Mouse (Mus musculus): ENCODE data around the gene Gsc2. TPM values are rescaled to one million over a fixed set of nuclear protein-coding genes. Genes with fewer than 3 reads are reported as not detected.

Gsc2 gene
- total and polyA plus RNA-seq, 3 experiments = not detected

DNA sequence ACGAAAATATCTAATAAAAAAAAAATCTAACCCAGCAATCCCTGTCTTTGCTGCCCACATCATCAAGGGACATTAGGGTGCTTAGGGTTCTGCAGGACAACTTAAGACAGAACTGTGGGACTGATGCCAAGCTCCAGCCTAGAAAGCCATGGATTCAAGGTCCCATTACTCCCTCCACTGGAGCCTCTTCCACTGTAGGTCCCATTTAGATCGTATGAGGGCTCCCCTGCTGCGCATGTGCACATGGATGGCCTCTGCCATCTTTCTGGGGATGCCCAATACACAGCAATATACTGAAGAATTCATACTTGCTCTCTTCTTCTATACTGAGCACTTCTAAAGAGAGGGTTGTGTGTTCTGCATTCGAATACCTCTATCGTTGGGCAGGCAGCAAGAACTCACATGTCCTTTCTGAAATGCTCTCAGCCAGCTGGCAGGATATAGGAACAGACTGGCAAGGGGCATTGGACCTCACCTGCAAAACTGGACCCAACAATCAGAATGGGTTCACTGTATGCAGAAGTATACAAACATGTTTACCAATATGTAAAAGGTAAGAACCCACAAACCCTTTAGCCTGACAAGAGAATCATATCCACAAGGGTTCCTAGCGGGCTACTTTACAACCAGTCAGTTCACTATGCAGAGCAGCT is 25.0 kb downstream of the Gsc2 start:
- DNase-seq (ENCODE audit: extremely low read depth) = no peak
- Histone ChIP-seq H3K27me3 (replicated peaks) (no peaks in the 10 kb centered on the region), H3K36me3 (replicated peaks in 1 of 2; ENCODE audit: control insufficient read depth in 1 of 2, insufficient read depth in 1 of 2, low read length in 1 of 2) (peaks cover 4 to 26% of the 10 kb centered on the region in 2 experiments), H3K9me3 (replicated peaks; ENCODE audit: low read length) (no peaks in the 10 kb centered on the region), H3K27ac (ENCODE audit: insufficient read depth, low read depth) (no peak overlapping the region), H3K9ac (ENCODE audit: insufficient read depth, low read depth) (no peak overlapping the region), H3K4me1 (ENCODE audit: control insufficient read depth in 1 of 2, insufficient read depth in 2 of 2) (peaks cover 7 to 37% of the 10 kb centered on the region in 2 experiments), H3K4me2 (ENCODE audit: insufficient read depth, low read depth, poor library complexity, severe bottlenecking) (peak overlapping the region; percentile 41), H3K79me2 (replicated peaks; ENCODE audit: control insufficient read depth, extremely low read depth, insufficient read depth, poor library complexity, severe bottlenecking) (peaks cover 26% of the 10 kb centered on the region), H3K4me3 (replicated peaks in 1 of 3; ENCODE audit: low read depth in 2 of 3, low read length in 2 of 3, poor library complexity in 1 of 3) (peak overlapping the region in 2 of 3 experiments; percentile 90 to 93)
- in situ Hi-C loops (cut with MboI; ENCODE audit: low pct_ligation_motif_present, low pct_unique_long_range_greater_than_20kb, low sequenced_read_pairs) (no loop called here), dilution Hi-C loops (cut with MboI; ENCODE audit: extremely low pct_ligation_motif_present, extremely low pct_unique_long_range_greater_than_20kb, low sequenced_read_pairs) (no loop called here)
- TF ChIP-seq RCOR1 (conservative IDR thresholded peaks at IDR 0.05; ENCODE audit: low read depth, low read length) = no peak
- TF ChIP-seq E2F4 (IDR thresholded peaks at IDR 0.05; ENCODE audit: insufficient replicate concordance, low read depth, low read length) = no peak
- TF ChIP-seq SIN3A (IDR thresholded peaks at IDR 0.05; ENCODE audit: low read length) = no peak
- no peak for TF ChIP-seq MYC (IDR thresholded peaks at IDR 0.05; ENCODE audit: low read depth, low read length)
- no peak for TF ChIP-seq PAX5 (IDR thresholded peaks at IDR 0.05; ENCODE audit: low read length)
- no peak for TF ChIP-seq EP300 (IDR thresholded peaks at IDR 0.05; ENCODE audit: low read length)

DNA sequence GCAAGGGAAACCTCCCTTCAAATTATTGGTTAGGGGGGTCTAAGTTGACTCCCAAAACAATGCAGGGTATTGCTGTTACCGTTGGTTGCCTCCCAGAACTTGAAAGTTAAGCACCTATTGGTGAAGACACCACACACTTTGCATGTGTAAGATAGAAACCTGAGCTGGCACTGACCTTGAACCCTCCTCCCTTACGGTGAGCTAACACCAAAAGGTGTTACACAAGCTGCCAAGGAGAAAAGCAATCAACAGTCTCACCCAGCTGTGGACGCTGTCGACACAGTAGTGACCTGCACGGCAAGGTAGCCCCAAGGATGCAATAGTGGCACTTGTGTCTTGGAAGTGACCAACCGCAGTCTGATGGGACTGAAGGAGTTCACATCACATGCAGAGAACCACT is 30.7 kb downstream of the Gsc2 start:
- Histone ChIP-seq H3K9ac (ENCODE audit: insufficient read depth, low read depth) (no peak overlapping the region), H3K4me1 (ENCODE audit: control insufficient read depth in 1 of 2, insufficient read depth in 2 of 2) (peaks cover 8 to 36% of the 10 kb centered on the region in 2 experiments), H3K9me3 (replicated peaks; ENCODE audit: low read length) (peaks cover 6% of the 10 kb centered on the region), H3K27ac (ENCODE audit: insufficient read depth, low read depth) (no peak overlapping the region), H3K36me3 (replicated peaks in 1 of 2; ENCODE audit: control insufficient read depth in 1 of 2, insufficient read depth in 1 of 2, low read length in 1 of 2) (peaks cover 19 to 73% of the 10 kb centered on the region in 2 experiments), H3K79me2 (replicated peaks; ENCODE audit: control insufficient read depth, extremely low read depth, insufficient read depth, poor library complexity, severe bottlenecking) (peaks cover 38% of the 10 kb centered on the region), H3K4me2 (ENCODE audit: insufficient read depth, low read depth, poor library complexity, severe bottlenecking) (no peak overlapping the region), H3K27me3 (replicated peaks) (no peaks in the 10 kb centered on the region), H3K4me3 (replicated peaks in 1 of 3; ENCODE audit: low read depth in 2 of 3, low read length in 2 of 3, poor library complexity in 1 of 3) (no peak overlapping the region)
- no peak for DNase-seq (ENCODE audit: extremely low read depth)
- dilution Hi-C loops (cut with MboI; ENCODE audit: extremely low pct_ligation_motif_present, extremely low pct_unique_long_range_greater_than_20kb, low sequenced_read_pairs) = no loop called here
- in situ Hi-C loops (cut with MboI; ENCODE audit: low pct_ligation_motif_present, low pct_unique_long_range_greater_than_20kb, low sequenced_read_pairs) = no loop called here
- TF ChIP-seq PAX5 (IDR thresholded peaks at IDR 0.05; ENCODE audit: low read length) (no peak), BHLHE40 (IDR thresholded peaks at IDR 0.05; ENCODE audit: low read depth, low read length) (no peak), JUND (conservative IDR thresholded peaks at IDR 0.05; ENCODE audit: low read depth, low read length) (no peak), ZMIZ1 (IDR thresholded peaks at IDR 0.05; ENCODE audit: low read depth, low read length) (no peak), CHD1 (IDR thresholded peaks at IDR 0.05; ENCODE audit: low read depth, low read length) (no peak), JUN (IDR thresholded peaks at IDR 0.05; ENCODE audit: insufficient read depth, low read depth, low read length) (no peak), KAT2A (IDR thresholded peaks at IDR 0.05; ENCODE audit: insufficient replicate concordance, low read length) (no peak), POLR2AphosphoS2 (IDR thresholded peaks at IDR 0.05; ENCODE audit: low read depth, low read length) (no peak), POLR2A (IDR thresholded peaks at IDR 0.05; ENCODE audit: low read depth, low read length) (no peak), USF1 (IDR thresholded peaks at IDR 0.05; ENCODE audit: low read depth, low read length) (no peak), ZC3H11A (IDR thresholded peaks at IDR 0.05; ENCODE audit: low read depth, low read length) (no peak), CTCF (conservative IDR thresholded peaks at IDR 0.05 in 1 of 2, IDR thresholded peaks at IDR 0.05 in 1 of 2; ENCODE audit: low read depth in 2 of 2, low read length in 2 of 2) (no peak), MAZ (IDR thresholded peaks at IDR 0.05; ENCODE audit: low read depth, low read length) (no peak), E2F4 (IDR thresholded peaks at IDR 0.05; ENCODE audit: insufficient replicate concordance, low read depth, low read length) (no peak), MEF2A (IDR thresholded peaks at IDR 0.05; ENCODE audit: borderline replicate concordance, low read depth, low read length) (no peak), SIN3A (IDR thresholded peaks at IDR 0.05; ENCODE audit: low read length) (no peak), ELF1 (IDR thresholded peaks at IDR 0.05; ENCODE audit: low read depth, low read length) (no peak), RCOR1 (conservative IDR thresholded peaks at IDR 0.05; ENCODE audit: low read depth, low read length) (no peak), ZNF384 (IDR thresholded peaks at IDR 0.05; ENCODE audit: low read depth, low read length) (no peak), NELFE (IDR thresholded peaks at IDR 0.05; ENCODE audit: low read depth, low read length) (no peak)
